Mouse (Mus musculus) layer of hippocampus, postnatal 10 days (tissue): ENCODE data around the gene Egr4. TPM values are rescaled to one million over a fixed set of nuclear protein-coding genes. Genes with fewer than 3 reads are reported as not detected.

Experiments used
- DNase-seq, 2 experiments: peaks; one replicate each; pipeline ENCODE4 v3.0.0; 2021; ENCODE audit warnings: low spot score in 2 of 2
- total RNA-seq, 2 experiments: library from RNA; stranded (reverse); gene quantifications; 2 replicates each; pipeline ENCODE4 v1.2.3; 2021

Gene Egr4
- total RNA-seq, 2 experiments from 2014 or later, result 21.3 to 22.5 TPM

DNA sequence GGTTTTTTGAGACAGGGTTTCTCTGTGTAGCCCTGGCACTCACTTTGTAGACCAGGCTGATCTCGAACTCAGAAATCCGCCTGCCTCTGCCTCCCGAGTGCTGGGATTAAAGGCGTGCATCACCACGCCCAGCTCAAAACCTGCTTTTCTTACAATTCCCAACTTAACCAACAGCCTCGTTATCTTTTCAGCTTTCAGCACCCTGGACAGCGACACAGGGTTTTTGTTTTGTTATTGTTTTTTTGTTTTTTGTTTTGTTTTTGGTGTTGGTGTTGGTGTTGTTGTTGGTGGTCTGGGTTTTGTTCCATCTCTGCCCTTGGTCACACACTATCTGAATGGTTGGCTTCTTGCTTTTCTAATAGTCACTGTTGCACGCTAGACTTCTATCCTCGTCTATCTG lies 15.2 kb downstream of the Egr4 start:
- DNase-seq, result no peak

DNA sequence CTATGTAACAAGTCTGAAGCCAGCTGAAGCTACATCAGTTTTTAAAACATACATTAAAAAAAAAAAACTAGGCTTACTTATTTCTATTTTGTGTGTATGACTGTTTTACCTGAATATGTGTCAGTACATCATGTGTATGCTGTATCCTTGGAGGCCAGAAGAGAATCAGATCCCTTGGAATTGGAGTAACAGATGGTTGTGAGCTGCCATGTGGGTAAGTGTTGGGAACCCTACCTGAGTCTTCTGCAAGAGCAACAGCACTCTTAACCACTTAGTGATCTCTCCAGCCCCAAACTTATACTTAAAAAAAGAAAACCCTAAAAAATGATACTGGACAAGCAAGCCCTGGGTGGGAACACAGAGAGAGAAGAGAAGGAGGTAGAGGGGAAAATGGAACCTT lies 16.4 kb downstream of the Egr4 start:
- DNase-seq, result no peak

- DNase-seq, result no peak
These were observed 21.8 kb downstream of the Egr4 start for GRCm38 (mm10) chr6:85491606-85492005.

DNA sequence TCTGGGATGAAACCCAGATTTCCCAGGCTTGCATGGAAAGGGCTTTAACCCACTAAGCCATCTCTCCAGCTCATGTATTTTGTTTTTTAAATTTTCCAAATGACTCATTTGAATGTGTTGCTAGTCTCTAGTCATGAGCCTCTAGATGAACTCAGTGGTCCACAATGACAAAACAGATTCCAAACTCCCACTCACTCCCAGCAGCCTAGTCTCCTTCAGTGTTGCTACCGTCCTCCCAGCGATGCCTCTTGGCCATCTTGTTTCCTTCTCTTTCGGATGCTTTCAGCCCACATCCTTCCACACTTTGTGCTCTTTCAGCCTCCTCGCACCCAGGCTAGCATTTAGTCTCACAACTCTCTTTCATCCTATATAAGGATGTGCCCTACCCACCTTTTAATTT lies 23.1 kb downstream of the Egr4 start:
- DNase-seq, result no peak

DNA sequence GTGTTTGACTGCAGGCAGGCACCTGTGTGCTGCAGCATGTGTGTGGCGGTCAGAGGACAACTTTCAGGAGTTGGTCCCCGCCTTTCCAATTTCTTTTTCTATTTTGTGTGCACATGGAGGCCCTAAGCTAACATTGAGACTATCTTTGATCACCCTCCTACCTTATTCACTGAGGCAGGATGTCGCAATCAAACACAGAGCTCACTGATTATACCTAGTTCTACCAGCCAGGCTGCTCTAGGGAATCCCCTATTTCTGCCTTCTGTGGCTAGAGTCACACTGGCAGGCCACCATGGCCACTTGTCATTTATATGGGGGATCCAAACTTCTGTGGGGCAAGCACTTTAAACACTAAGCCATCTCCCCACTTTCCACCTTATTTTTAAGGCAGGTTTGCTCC lies 23.7 kb downstream of the Egr4 start:
- DNase-seq, result no peak

- DNase-seq, result no peak
These were observed 24.9 kb downstream of the Egr4 start for GRCm38 (mm10) chr6:85488510-85488909.

DNA sequence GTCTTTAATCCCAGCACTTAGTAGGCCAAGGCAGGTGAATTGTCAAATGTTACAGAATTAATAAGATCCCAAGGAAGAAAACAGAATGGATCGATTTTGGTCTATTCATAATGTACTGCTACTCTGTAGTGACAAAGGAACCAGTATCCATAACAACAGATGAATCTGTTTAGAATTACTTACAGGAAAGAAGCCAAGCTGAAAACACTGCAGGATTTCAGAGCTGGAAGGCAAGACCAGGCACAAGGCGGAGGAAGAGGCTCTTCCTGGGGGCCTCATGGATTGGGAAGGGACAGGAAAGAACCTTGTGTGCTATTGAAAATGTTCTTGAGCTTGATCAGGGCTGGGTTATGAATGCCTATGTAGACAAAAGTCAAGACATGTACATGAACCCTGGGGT lies 27.7 kb downstream of the Egr4 start:
- DNase-seq, result no peak

DNA sequence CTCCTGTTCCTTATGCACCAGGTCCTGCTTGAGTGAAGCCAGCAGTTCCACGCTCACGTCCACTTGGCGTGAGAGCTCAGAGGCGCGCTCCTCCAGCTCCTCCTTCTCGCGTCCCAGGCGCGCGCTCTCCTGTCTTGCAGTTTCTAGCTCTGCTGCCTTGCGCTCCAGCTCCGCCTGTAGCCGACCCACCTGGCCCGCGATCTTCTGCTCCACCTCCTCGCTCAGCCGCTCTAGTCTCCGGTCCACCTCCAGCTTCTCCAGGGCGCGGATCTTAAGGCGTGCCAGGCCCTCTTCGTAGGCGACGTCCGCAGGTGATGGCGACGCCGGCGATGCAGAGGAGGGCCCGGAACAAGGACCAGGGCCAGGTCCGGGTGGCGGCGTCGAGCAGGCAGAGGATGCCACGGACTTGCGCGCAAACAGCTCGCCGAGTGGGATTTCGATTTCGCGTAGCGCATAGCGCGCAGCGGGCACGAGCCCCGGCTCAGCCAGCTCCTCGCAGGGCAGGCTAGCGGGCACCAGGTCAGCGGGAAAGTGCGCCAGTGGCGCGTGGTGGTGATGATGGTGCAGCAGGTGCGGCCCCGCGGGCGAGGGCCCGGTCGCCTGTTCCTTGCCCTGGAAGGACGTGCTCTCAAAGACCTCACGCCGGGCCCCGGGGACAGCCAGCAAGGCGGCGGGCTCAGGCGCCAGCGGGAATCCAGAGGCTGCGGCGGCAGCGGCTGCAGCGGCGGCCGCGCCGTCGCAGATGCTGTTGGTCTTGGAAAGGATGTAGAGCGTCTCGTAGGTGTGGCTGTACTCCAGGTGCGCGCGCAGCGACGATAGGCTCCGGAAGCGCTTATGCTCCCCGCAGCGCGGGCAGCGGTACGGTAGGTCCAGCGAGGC lies 29.3 kb downstream of the Egr4 start:
- DNase-seq, result peak in 1 of 2 experiments; percentile 34

GRCm38 (mm10) chr6:85480685-85481084 lies 32.7 kb downstream of the Egr4 start:
- no peak for DNase-seq

- DNase-seq, result peak in 1 of 2 experiments; percentile 38
These were observed 33.4 kb downstream of the Egr4 start for GRCm38 (mm10) chr6:85479979-85480378.

DNA sequence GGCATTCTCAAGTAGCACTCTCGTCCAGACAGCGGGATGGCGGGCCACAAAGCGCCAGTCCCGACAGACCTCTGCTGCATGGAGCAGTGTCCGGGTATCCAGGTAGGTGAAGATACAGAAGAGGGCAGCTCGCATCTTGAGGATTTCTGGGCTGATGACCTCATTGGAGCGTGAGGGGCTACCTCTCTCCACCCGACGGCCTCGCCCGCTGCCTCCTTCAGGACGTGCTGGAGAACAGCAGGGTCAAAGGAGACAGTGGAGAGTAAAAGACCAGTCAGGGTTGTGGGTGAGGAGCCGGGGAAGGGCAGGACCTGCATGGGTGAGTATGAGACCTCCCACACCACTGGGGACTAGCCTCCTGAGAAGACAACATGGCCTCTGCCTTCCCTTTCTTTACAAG lies 35.0 kb downstream of the Egr4 start:
- no peak for DNase-seq

DNA sequence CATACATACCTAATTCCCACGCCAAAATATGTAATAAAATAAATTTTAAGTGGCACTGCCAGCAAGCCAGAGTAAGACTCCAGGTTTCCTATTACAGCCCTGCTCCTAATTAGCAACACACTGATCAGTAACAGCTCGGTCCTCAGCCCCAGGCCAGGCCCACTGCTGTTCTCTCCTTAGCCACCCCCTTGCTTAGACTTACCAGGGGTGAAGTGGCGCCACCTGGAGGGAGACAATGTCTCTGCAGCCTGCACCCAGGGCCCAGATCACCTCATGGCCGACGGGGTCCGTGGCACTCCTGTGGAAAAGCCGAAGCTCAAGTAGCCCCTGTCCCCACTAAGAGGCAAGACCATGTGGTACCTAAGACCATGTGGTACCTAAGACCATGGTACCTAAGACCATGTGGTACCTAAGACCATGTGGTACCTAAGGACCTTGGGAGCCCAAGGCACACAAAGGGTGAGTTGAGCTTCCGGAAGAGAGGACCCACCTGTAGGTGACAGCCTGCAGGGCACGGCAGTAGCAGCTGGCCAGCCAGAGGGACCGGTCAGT lies 35.9 kb downstream of the Egr4 start:
- DNase-seq, result peak in 1 of 2 experiments; percentile 51

DNA sequence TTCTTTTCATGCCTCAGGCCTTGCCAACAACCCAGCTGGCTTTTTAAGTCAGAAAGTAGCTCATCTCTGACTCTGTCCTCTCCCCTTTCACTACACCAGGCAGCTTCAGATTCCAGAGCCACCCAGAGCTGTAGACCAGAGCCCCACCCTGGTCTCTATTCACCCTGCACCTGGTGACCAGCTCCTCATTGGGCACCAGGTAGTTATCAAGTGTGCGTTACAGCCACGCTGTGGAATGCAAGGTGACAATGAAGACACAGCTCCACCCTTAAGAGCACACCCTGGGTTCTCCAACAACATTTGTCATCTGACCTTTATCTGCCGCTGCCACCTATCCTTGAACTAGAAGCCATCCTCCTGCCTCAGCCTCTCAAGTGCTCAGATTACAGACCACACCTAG lies 37.8 kb downstream of the Egr4 start:
- DNase-seq, result no peak

DNA sequence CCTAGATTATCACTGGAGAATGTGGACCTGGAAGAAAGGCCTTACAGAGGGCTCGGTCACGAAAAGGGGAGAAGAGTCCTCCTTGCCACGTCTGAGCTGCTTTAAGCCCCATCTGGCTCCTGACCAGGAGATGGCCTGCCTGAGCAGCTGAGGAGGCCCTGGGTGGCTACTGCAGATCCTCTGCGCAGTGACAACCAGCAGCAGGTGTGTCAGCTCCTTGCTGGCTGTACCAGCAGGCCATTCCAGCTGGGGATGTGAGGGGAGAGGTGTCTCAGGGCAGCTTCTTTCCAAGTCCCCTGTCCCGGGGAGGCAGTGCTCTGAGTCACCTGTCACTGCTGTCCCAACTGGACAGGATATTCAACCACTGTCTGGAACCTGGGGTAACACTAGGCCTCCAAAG lies 40.8 kb downstream of the Egr4 start:
- no peak for DNase-seq

DNA sequence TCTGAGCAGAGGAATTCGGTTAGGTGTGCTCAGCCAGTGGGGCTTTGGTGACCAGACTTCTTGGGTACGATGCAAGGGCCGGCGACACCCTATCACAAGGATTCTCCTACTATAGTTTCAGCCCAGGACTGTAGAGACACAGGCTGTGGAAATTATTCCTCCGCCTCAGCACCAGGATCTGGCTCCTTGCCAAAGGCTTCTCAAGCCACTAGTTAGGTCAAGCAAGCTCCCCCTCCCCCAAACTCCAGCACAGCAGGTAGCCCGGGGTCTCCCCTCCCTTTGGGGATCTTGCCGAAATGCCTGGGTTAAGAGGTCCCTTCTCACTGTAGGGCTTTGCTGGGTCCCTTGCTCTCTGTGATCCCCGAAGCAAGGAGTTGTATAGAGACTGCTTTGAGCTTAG lies 41.4 kb downstream of the Egr4 start:
- no peak for DNase-seq

GRCm38 (mm10) chr6:85469660-85470430 lies 43.5 kb downstream of the Egr4 start:
- DNase-seq, result no peak

DNA sequence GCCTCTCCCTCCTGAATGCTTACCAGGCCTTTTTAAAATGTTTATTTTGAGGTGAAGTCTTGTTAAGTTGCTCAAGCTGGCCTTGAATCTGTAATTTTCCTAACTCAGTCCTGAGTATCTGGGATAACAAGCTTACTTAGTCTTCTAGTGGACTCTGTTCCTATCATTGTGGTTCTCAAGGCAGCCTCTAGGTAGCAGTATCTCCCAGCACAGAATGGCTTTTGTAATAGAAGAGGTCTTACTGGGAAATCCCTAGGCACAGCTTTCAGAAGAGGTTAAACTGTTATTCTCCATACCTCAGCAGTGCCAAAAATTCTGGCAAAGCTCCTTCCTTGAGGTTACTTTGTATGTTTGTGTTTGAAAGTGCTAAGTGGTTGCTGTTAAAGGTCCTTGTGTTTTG lies 48.0 kb downstream of the Egr4 start:
- peak in 1 of 2 experiments; percentile 51 for DNase-seq

Other genes starting within 250 kb of the Egr4 start
- gene Sfxn5, start 180.2 kb downstream of the Egr4 start, total RNA-seq, result 100 to 1,000 TPM; 141 to 142 TPM
- gene Rab11fip5, start 139.0 kb downstream of the Egr4 start, total RNA-seq, result 10 to 100 TPM; 50.3 to 52.9 TPM
- not detected for gene Noto, start 89.7 kb downstream of the Egr4 start, total RNA-seq
- 10 to 100 TPM; 42.2 to 44.1 TPM for gene Smyd5, start 81.6 kb downstream of the Egr4 start, total RNA-seq
- gene Cct7, start 62.1 kb downstream of the Egr4 start, total RNA-seq, result 100 to 1,000 TPM; 240 to 245 TPM
- 10 to 100 TPM; 13.7 to 15.6 TPM for gene Pradc1, start 61.6 kb downstream of the Egr4 start, total RNA-seq
- gene Fbxo41, start 10.6 kb downstream of the Egr4 start, total RNA-seq, result 10 to 100 TPM; 84.7 to 86.0 TPM
- gene Alms1, start 73.9 kb upstream of the Egr4 start, total RNA-seq, result 1 to 10 TPM; 7.4 to 8.0 TPM
- gene Nat8f7, start 199.6 kb upstream of the Egr4 start, total RNA-seq, result 1 to 10 TPM; 1.2 to 1.4 TPM